Mouse (Mus musculus): ENCODE data around the gene Naa50.

DNA sequence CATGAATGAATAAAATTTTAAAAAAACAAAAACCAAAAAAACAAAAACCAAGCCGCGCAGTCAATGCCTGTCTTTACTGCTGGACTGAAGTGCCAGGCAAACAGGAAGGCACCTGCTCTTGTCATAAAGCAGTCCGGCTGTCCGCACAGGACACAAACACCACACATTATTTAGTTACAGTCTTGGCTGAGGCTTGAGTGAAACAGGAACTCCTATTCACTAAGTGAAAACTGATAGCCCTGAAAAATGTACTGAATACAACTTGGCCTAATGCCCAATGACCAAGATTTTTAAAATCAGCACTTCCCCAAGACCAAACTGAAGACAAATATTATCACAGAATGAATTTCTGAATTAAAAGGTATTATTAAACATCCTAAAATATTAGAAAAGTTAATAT, 13.2 kb upstream of the Naa50 start:
- no peak for TF ChIP-seq CHD2 (IDR thresholded peaks at IDR 0.05; ENCODE audit: low read depth, low read length)
- no peak for TF ChIP-seq MAFK (IDR thresholded peaks at IDR 0.05; ENCODE audit: insufficient read depth, low read depth, low read length)
- no peak for TF ChIP-seq ZC3H11A (IDR thresholded peaks at IDR 0.05; ENCODE audit: borderline replicate concordance, low read depth, low read length)
- TF ChIP-seq ZNF384 (IDR thresholded peaks at IDR 0.05; ENCODE audit: low read depth, low read length) = no peak

Data from ES-E14 (cell line).